Mouse (Mus musculus) WW6 (cell line): Measurements from ENCODE around the gene Fbxl17.

Experiments used
- DNase-seq: peaks from one replicate; pipeline ENCODE4 v3.0.0-alpha.2; 2013; ENCODE audit warnings: low read depth, low spot score

The Fbxl17 gene

GRCm38 (mm10) chr17:63402741-63403681 lies 96.8 kb downstream of the Fbxl17 start:
- DNase-seq: no peak

GRCm38 (mm10) chr17:63402170-63402569 lies 97.6 kb downstream of the Fbxl17 start:
- no peak for DNase-seq

- no peak for DNase-seq
These were observed 99.2 kb downstream of the Fbxl17 start for GRCm38 (mm10) chr17:63400640-63401039.

GRCm38 (mm10) chr17:63399816-63400215 lies 100.0 kb downstream of the Fbxl17 start:
- DNase-seq: no peak

- no peak for DNase-seq
These were observed 108.3 kb downstream of the Fbxl17 start for GRCm38 (mm10) chr17:63391506-63391905.

GRCm38 (mm10) chr17:63390951-63391350 lies 108.9 kb downstream of the Fbxl17 start:
- DNase-seq: no peak

- DNase-seq: no peak
These were observed 128.8 kb downstream of the Fbxl17 start for GRCm38 (mm10) chr17:63370977-63371376.

GRCm38 (mm10) chr17:63369631-63370310 lies 130.0 kb downstream of the Fbxl17 start:
- no peak for DNase-seq

GRCm38 (mm10) chr17:63367476-63367875 lies 132.3 kb downstream of the Fbxl17 start:
- DNase-seq: no peak

- no peak for DNase-seq
These were observed 133.8 kb downstream of the Fbxl17 start for GRCm38 (mm10) chr17:63366045-63366444.

- no peak for DNase-seq
These were observed 135.2 kb downstream of the Fbxl17 start for GRCm38 (mm10) chr17:63364605-63365004.

GRCm38 (mm10) chr17:63362196-63362595 lies 137.6 kb downstream of the Fbxl17 start:
- no peak for DNase-seq

GRCm38 (mm10) chr17:63361679-63362078 lies 138.1 kb downstream of the Fbxl17 start:
- no peak for DNase-seq

GRCm38 (mm10) chr17:63358837-63359236 lies 141.0 kb downstream of the Fbxl17 start:
- DNase-seq: no peak

GRCm38 (mm10) chr17:63356202-63356601 lies 143.6 kb downstream of the Fbxl17 start:
- no peak for DNase-seq

GRCm38 (mm10) chr17:63352634-63353195 lies 147.1 kb downstream of the Fbxl17 start:
- DNase-seq: no peak

- DNase-seq: no peak
These were observed 148.1 kb downstream of the Fbxl17 start for GRCm38 (mm10) chr17:63351682-63352081.

GRCm38 (mm10) chr17:63350876-63351509 lies 148.8 kb downstream of the Fbxl17 start:
- no peak for DNase-seq

- no peak for DNase-seq
These were observed 155.7 kb downstream of the Fbxl17 start for GRCm38 (mm10) chr17:63344101-63344500.

- no peak for DNase-seq
These were observed 156.7 kb downstream of the Fbxl17 start for GRCm38 (mm10) chr17:63343076-63343475.

GRCm38 (mm10) chr17:63342440-63342839 lies 157.4 kb downstream of the Fbxl17 start:
- DNase-seq: no peak

GRCm38 (mm10) chr17:63341203-63341602 lies 158.6 kb downstream of the Fbxl17 start:
- no peak for DNase-seq
